Mouse (Mus musculus): Measurements from ENCODE around the gene 9230102O04Rik. TPM values are rescaled to one million over a fixed set of nuclear protein-coding genes. Genes with fewer than 3 reads are reported as not detected.
A peak's percentile ranks its signal among the peaks of the same experiment; 100 is the strongest.

Gene 9230102O04Rik
- polyA plus RNA-seq, 1 experiment from 2014 or later = not detected

- Histone ChIP-seq H3K4me3 (peak overlapping the region; percentile 31; the same call in 1 of the 2 replicates), H3K27ac (replicated peaks) (no peak overlapping the region), H3K9me3 (no peaks in the 10 kb centered on the region), H3K36me3 (no peaks in the 10 kb centered on the region), H3K27me3 (replicated peaks) (peaks cover 95% of the 10 kb centered on the region), H3K4me1 (peaks cover 17% of the 10 kb centered on the region), H3K9ac (no peak overlapping the region), H3K4me2 (peak overlapping the region; percentile 53; the same call in 1 of the 2 replicates)
- no peak for ATAC-seq (ENCODE audit: extremely low read depth, insufficient number of reproducible peaks, low FRiP score, low TSS enrichment)
- 1% methylated on average over 19 of the region's 19 CpGs for WGBS
These were observed 5.7 kb upstream of the 9230102O04Rik start for GRCm38 (mm10) chr2:9894836-9895593.

DNA sequence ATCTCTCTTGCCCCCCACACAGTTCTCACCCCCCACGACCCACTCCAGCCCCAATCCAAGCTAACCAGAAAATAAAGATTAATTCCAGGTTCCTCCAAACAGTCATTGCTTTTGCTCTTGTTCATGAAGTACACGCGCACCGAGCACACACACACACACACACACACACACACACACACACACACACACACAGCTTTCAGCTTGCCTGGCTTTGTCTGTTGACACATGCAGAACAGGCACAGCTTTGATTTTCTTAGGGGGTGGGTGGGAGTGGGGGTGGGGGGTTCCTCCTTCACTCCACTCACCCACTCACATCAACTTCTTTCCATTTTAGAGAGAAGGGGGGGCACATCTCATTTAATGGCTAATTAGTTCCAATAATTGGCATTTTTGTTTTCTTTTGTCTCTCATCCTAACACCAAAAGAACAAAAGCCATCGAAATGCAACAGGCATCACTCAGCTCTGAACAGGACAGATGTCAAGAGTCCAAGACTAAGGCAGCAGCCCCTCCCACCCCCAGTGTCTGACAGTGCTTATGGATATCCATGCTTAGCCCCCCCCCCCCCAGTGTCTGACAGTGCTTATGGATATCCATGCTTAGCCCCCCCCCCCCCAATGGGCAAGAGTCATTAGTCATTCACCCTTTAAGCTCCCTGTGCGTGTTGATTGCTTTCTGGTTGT lies 4.1 kb upstream of the 9230102O04Rik start:
- no peak overlapping the region for H3K27ac ChIP-seq (replicated peaks)
- H3K4me1 ChIP-seq = peaks cover 30% of the 10 kb centered on the region
- H3K27me3 ChIP-seq (replicated peaks) = peaks cover 95% of the 10 kb centered on the region
- 8% methylated on average over 6 of the region's 6 CpGs for WGBS
- H3K9me3 ChIP-seq = no peaks in the 10 kb centered on the region
- H3K4me3 ChIP-seq = no peak overlapping the region
- H3K9ac ChIP-seq = no peak overlapping the region
- H3K4me2 ChIP-seq = no peak overlapping the region
- H3K36me3 ChIP-seq = no peaks in the 10 kb centered on the region
- ATAC-seq (ENCODE audit: extremely low read depth, insufficient number of reproducible peaks, low FRiP score, low TSS enrichment) = no peak

GRCm38 (mm10) chr2:9892541-9892940 lies 3.2 kb upstream of the 9230102O04Rik start:
- H3K27me3 ChIP-seq (replicated peaks) = peaks cover 97% of the 10 kb centered on the region
- H3K4me1 ChIP-seq = peaks cover 30% of the 10 kb centered on the region
- H3K9ac ChIP-seq = no peak overlapping the region
- no peaks in the 10 kb centered on the region for H3K9me3 ChIP-seq
- no peak for ATAC-seq (ENCODE audit: extremely low read depth, insufficient number of reproducible peaks, low FRiP score, low TSS enrichment)
- H3K4me2 ChIP-seq = no peak overlapping the region
- H3K36me3 ChIP-seq = no peaks in the 10 kb centered on the region
- no peak overlapping the region for H3K4me3 ChIP-seq
- no peak overlapping the region for H3K27ac ChIP-seq (replicated peaks)
- 6% methylated on average over 7 of the region's 7 CpGs for WGBS

GRCm38 (mm10) chr2:9890906-9891305 lies 1.6 kb upstream of the 9230102O04Rik start:
- Histone ChIP-seq H3K4me3 (no peak overlapping the region), H3K36me3 (no peaks in the 10 kb centered on the region), H3K9ac (no peak overlapping the region), H3K4me2 (no peak overlapping the region), H3K4me1 (peaks cover 25% of the 10 kb centered on the region), H3K27me3 (replicated peaks) (peaks cover 97% of the 10 kb centered on the region), H3K9me3 (no peaks in the 10 kb centered on the region), H3K27ac (replicated peaks) (no peak overlapping the region)
- 3% methylated on average over 5 of the region's 5 CpGs for WGBS
- ATAC-seq (ENCODE audit: extremely low read depth, insufficient number of reproducible peaks, low FRiP score, low TSS enrichment) = no peak

DNA sequence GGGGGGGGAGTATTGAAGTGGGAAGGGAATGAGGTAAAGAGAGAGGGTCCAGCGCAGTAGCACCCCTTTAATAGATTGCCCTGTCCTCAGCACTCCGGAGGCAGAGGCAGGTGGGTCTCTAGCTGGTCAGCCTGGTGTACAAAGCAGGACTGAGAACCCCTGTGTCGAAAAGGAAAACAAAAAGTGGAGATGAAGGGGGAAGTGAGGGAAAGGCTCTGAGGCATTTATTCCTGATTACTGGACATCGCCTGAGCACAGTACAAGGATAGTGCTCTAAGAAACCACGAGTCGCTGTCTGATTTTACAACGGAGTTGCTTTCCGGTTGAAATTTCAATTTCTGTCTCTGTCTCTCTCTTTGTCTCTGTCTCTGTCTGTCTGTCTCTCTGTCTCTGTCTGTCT lies 911 bp upstream of the 9230102O04Rik start:
- 9% methylated on average over 8 of the region's 8 CpGs for WGBS
- peak overlapping the region; percentile 69 for H3K4me2 ChIP-seq
- H3K4me3 ChIP-seq = peak overlapping the region; percentile 44; the same call in 1 of the 2 replicates

GRCm38 (mm10) chr2:9889651-9890183 lies 377 bp upstream of the 9230102O04Rik start, which contains the start of gene Gata3:
TSS of gene Gata3 (minus strand) at chr2:9890034.
- no peak for ATAC-seq (ENCODE audit: extremely low read depth, insufficient number of reproducible peaks, low FRiP score, low TSS enrichment)
- H3K9ac ChIP-seq = peak within 1 kb of the TSS; percentile 19; the same call in 1 of the 2 replicates
- WGBS = under 1% methylated on average over 23 of the region's 23 CpGs

More for the DNA sequence above, 911 bp upstream of the 9230102O04Rik start:
- no peak overlapping the region for H3K27ac ChIP-seq (replicated peaks)
- ATAC-seq (ENCODE audit: extremely low read depth, insufficient number of reproducible peaks, low FRiP score, low TSS enrichment) = no peak
- no peak overlapping the region for H3K9ac ChIP-seq
- H3K9me3 ChIP-seq = no peaks in the 10 kb centered on the region
- no peaks in the 10 kb centered on the region for H3K36me3 ChIP-seq
- H3K4me1 ChIP-seq = peaks cover 20% of the 10 kb centered on the region
- H3K27me3 ChIP-seq (replicated peaks) = peaks cover 97% of the 10 kb centered on the region

DNA sequence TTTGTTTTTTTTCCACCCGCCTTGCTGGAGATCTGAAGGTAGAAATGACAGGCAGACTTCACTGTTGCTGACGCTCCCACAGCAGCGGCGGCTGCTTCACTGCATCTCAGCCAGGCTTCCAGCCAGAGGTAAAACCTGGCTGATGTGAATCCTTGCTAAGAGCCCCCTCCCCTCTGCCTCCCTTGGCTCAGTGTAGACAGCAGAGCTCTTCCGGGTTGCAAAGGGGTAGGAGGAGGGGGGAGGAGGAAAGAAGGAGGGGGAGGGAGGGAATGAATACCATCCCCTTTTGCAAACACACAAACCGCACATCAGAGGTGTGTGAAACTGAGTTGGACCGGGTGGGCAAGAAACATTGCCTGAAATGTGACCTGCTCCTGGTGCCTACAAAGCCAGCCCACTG lies 1.7 kb downstream of the 9230102O04Rik start:
- no peak overlapping the region for H3K9ac ChIP-seq
- no peak overlapping the region for H3K27ac ChIP-seq (replicated peaks)
- H3K36me3 ChIP-seq = no peaks in the 10 kb centered on the region
- H3K4me2 ChIP-seq = no peak overlapping the region
- no peak for ATAC-seq (ENCODE audit: extremely low read depth, insufficient number of reproducible peaks, low FRiP score, low TSS enrichment)
- WGBS = 0% methylated on average over 7 of the region's 7 CpGs
- H3K27me3 ChIP-seq (replicated peaks) = peaks cover 97% of the 10 kb centered on the region
- peaks cover 34% of the 10 kb centered on the region for H3K4me1 ChIP-seq
- no peaks in the 10 kb centered on the region for H3K9me3 ChIP-seq
- H3K4me3 ChIP-seq = no peak overlapping the region

More at GRCm38 (mm10) chr2:9889651-9890183, 377 bp upstream of the 9230102O04Rik start, which contains the start of gene Gata3:
- no peaks in the 10 kb centered on the region for H3K36me3 ChIP-seq
- peaks cover 16% of the 10 kb centered on the region for H3K4me1 ChIP-seq
- H3K27ac ChIP-seq (replicated peaks) = no peak within 1 kb of the TSS
- no peaks in the 10 kb centered on the region for H3K9me3 ChIP-seq
- H3K4me2 ChIP-seq = peak within 1 kb of the TSS; percentile 69
- peak within 1 kb of the TSS; percentile 44 for H3K4me3 ChIP-seq
- H3K27me3 ChIP-seq (replicated peaks) = peaks cover 97% of the 10 kb centered on the region

DNA sequence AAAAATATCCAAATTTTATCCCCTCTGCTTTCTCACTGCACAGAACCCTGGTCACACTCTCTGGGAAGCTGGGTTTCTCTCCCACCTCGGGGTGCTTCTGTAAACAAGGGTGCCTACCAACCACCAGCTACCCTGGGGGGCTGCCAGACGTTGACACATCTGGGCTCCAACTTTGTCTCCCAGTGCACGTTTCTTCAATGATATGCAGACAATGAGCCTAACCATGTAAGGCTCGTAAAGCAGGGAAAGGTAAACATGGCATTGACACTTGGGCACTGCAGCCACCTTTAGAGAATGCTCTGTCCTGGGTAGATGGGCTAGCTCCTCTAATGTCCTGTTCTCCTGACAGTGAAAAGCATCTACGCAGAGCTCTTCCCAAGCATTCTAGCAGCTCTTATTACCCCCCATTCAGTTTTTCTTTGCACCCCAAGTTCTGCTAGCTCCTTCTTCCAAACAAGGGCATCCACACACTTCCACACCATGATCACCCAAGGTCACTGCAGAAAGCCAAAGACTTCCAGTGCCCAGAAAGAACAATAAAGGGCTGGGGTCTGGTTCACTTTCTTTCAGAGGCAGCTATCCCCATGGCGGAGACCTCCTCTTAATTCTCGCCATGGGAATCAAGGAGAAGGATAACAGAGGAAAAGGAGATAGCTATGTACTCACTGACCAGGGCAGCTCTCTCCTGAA lies 2.3 kb downstream of the 9230102O04Rik start:
- no peak overlapping the region for H3K4me3 ChIP-seq
- H3K27ac ChIP-seq (replicated peaks) = no peak overlapping the region
- WGBS = 7% methylated on average over 7 of the region's 7 CpGs
- peaks cover 36% of the 10 kb centered on the region for H3K4me1 ChIP-seq
- H3K4me2 ChIP-seq = no peak overlapping the region
- no peaks in the 10 kb centered on the region for H3K36me3 ChIP-seq
- H3K27me3 ChIP-seq (replicated peaks) = peaks cover 96% of the 10 kb centered on the region
- no peak for ATAC-seq (ENCODE audit: extremely low read depth, insufficient number of reproducible peaks, low FRiP score, low TSS enrichment)
- no peaks in the 10 kb centered on the region for H3K9me3 ChIP-seq
- no peak overlapping the region for H3K9ac ChIP-seq

DNA sequence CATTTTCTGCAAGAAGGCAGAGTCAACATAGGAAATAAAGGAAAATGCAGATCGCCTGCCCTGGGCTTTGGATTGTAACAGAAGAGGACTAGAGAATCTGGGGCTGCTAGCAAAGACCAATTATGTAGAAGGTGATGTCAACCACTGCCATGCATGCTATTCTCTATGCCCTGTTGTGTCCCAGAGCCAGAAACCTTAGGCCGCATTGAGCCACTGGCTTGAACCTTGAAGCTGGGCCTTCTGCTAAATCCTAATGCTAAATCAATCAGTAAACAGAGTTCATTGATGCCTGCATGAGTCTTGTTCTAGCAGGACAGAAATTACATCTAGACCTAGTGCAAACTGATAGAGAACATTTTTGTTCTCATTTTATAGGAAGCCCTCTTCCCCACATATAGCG lies 3.3 kb downstream of the 9230102O04Rik start:
- WGBS = 28% methylated on average over 3 of the region's 3 CpGs
- Histone ChIP-seq H3K9me3 (no peaks in the 10 kb centered on the region), H3K4me3 (no peak overlapping the region)

GRCm38 (mm10) chr2:9885217-9885770 lies 4.0 kb downstream of the 9230102O04Rik start:
- H3K4me3 ChIP-seq = no peak overlapping the region
- 11% methylated on average over 14 of the region's 14 CpGs for WGBS
- H3K27ac ChIP-seq (replicated peaks) = no peak overlapping the region
- H3K4me2 ChIP-seq = no peak overlapping the region
- H3K27me3 ChIP-seq (replicated peaks) = peaks cover 99% of the 10 kb centered on the region
- H3K9ac ChIP-seq = no peak overlapping the region
- no peaks in the 10 kb centered on the region for H3K36me3 ChIP-seq
- H3K9me3 ChIP-seq = no peaks in the 10 kb centered on the region
- peaks cover 53% of the 10 kb centered on the region for H3K4me1 ChIP-seq
- ATAC-seq (ENCODE audit: extremely low read depth, insufficient number of reproducible peaks, low FRiP score, low TSS enrichment) = no peak

More for the DNA sequence above, 3.3 kb downstream of the 9230102O04Rik start:
- no peak overlapping the region for H3K9ac ChIP-seq
- no peak for ATAC-seq (ENCODE audit: extremely low read depth, insufficient number of reproducible peaks, low FRiP score, low TSS enrichment)
- H3K36me3 ChIP-seq = no peaks in the 10 kb centered on the region
- no peak overlapping the region for H3K4me2 ChIP-seq
- H3K4me1 ChIP-seq = peaks cover 46% of the 10 kb centered on the region
- H3K27ac ChIP-seq (replicated peaks) = no peak overlapping the region
- H3K27me3 ChIP-seq (replicated peaks) = peaks cover 99% of the 10 kb centered on the region
